Mouse (Mus musculus): Measurements from ENCODE around the gene Adssl1. TPM values are rescaled to one million over a fixed set of nuclear protein-coding genes. Genes with fewer than 3 reads are reported as not detected.
A peak's percentile ranks its signal among the peaks of the same experiment; 100 is the strongest.

Adssl1 gene
- total and polyA plus RNA-seq, 3 experiments = 10.2 to 29.4 (median 10.7) TPM

DNA sequence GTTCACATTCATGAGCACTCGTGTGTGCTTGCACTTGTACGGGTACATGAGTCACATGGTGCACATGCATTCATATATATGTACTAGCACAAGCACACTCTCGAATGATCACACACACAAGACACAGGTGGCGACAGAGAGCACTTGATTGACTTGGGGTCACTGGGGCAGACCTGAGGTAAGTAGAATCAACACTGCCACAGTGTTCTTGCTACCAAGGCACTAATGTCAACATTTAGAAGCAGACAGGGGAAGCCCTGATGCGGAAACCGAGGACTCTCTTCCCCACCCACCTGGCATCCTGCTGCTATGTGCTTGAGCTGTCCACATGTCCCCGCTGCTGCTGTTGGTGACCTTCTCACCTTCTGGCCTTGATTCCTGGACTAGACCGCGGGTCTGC, 13.8 kb downstream of the Adssl1 start:
- no peak overlapping the region for H3K27ac ChIP-seq (ENCODE audit: insufficient read depth, low read depth)
- dilution Hi-C loops (cut with MboI; ENCODE audit: extremely low pct_ligation_motif_present, extremely low pct_unique_long_range_greater_than_20kb, low sequenced_read_pairs) = no loop called here

DNA sequence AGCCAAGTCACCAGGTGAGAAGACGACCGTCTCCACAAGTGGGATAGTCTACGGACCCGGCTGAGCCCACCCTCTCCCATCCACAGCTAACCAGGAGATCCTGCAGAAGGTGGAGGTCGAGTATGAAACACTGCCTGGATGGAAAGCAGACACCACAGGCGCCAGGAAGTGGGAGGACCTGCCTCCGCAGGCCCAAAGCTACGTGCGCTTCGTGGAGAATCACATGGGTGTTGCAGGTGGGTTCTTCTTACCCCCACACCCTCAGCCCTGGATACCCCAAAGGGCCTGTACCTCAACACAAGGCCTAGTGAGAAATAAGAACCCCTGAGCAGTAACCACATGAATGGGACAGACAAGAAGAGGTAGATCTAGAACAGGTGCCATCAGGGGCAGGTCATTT, 19.7 kb downstream of the Adssl1 start:
- DNase-seq (ENCODE audit: extremely low read depth) = no peak
- peaks cover 4 to 9% of the 10 kb centered on the region in 2 experiments; a peak in 2 of 4 replicates for H3K4me1 ChIP-seq (ENCODE audit: control insufficient read depth in 1 of 2, insufficient read depth in 2 of 2)
- no peaks in the 10 kb centered on the region for H3K79me2 ChIP-seq (replicated peaks; ENCODE audit: control insufficient read depth, extremely low read depth, insufficient read depth, poor library complexity, severe bottlenecking)
- H3K27ac ChIP-seq (ENCODE audit: insufficient read depth, low read depth) = no peak overlapping the region
- no peaks in the 10 kb centered on the region for H3K27me3 ChIP-seq (replicated peaks)
- dilution Hi-C loops (cut with MboI; ENCODE audit: extremely low pct_ligation_motif_present, extremely low pct_unique_long_range_greater_than_20kb, low sequenced_read_pairs) = no loop called here
- no peak overlapping the region for H3K9ac ChIP-seq (ENCODE audit: insufficient read depth, low read depth)
- in situ Hi-C loops (cut with MboI; ENCODE audit: low pct_ligation_motif_present, low pct_unique_long_range_greater_than_20kb, low sequenced_read_pairs) = no loop called here
- TF ChIP-seq ZC3H11A (IDR thresholded peaks at IDR 0.05; ENCODE audit: low read depth, low read length) (no peak), USF2 (conservative IDR thresholded peaks at IDR 0.05; ENCODE audit: low read depth, low read length) (no peak), HCFC1 (IDR thresholded peaks at IDR 0.05; ENCODE audit: low read depth, low read length) (no peak), ZMIZ1 (IDR thresholded peaks at IDR 0.05; ENCODE audit: low read depth, low read length) (no peak), RCOR1 (conservative IDR thresholded peaks at IDR 0.05; ENCODE audit: low read depth, low read length) (no peak), NELFE (IDR thresholded peaks at IDR 0.05; ENCODE audit: low read depth, low read length) (no peak), ZKSCAN1 (IDR thresholded peaks at IDR 0.05; ENCODE audit: borderline replicate concordance, low read depth, low read length) (no peak), MAZ (IDR thresholded peaks at IDR 0.05; ENCODE audit: low read depth, low read length) (no peak), RAD21 (IDR thresholded peaks at IDR 0.05; ENCODE audit: low read depth, low read length) (no peak), KAT2A (IDR thresholded peaks at IDR 0.05; ENCODE audit: insufficient replicate concordance, low read length) (no peak), IRF4 (IDR thresholded peaks at IDR 0.05; ENCODE audit: low read depth, low read length) (no peak), MYC (IDR thresholded peaks at IDR 0.05; ENCODE audit: low read depth, low read length) (no peak)
- no peak overlapping the region for H3K4me2 ChIP-seq (ENCODE audit: insufficient read depth, low read depth, poor library complexity, severe bottlenecking)
- no peak overlapping the region for H3K4me3 ChIP-seq (replicated peaks in 1 of 3; ENCODE audit: low read depth in 2 of 3, low read length in 2 of 3, poor library complexity in 1 of 3)
- H3K36me3 ChIP-seq (replicated peaks in 1 of 2; ENCODE audit: control insufficient read depth in 1 of 2, insufficient read depth in 1 of 2, low read length in 1 of 2) = peaks cover 0 to 52% of the 10 kb centered on the region in 2 experiments
- H3K9me3 ChIP-seq (replicated peaks; ENCODE audit: low read length) = no peaks in the 10 kb centered on the region

More for the DNA sequence above, 13.8 kb downstream of the Adssl1 start:
- Histone ChIP-seq H3K4me2 (ENCODE audit: insufficient read depth, low read depth, poor library complexity, severe bottlenecking) (no peak overlapping the region), H3K27me3 (replicated peaks) (no peaks in the 10 kb centered on the region), H3K4me1 (ENCODE audit: control insufficient read depth in 1 of 2, insufficient read depth in 2 of 2) (peaks cover 17 to 35% of the 10 kb centered on the region in 2 experiments), H3K9ac (ENCODE audit: insufficient read depth, low read depth) (no peak overlapping the region), H3K36me3 (replicated peaks in 1 of 2; ENCODE audit: control insufficient read depth in 1 of 2, insufficient read depth in 1 of 2, low read length in 1 of 2) (peaks cover 0 to 56% of the 10 kb centered on the region in 2 experiments), H3K4me3 (replicated peaks in 1 of 3; ENCODE audit: low read depth in 2 of 3, low read length in 2 of 3, poor library complexity in 1 of 3) (no peak overlapping the region), H3K9me3 (replicated peaks; ENCODE audit: low read length) (no peaks in the 10 kb centered on the region), H3K79me2 (replicated peaks; ENCODE audit: control insufficient read depth, extremely low read depth, insufficient read depth, poor library complexity, severe bottlenecking) (no peaks in the 10 kb centered on the region)
- TF ChIP-seq RCOR1 (conservative IDR thresholded peaks at IDR 0.05; ENCODE audit: low read depth, low read length) (no peak), CTCF (conservative IDR thresholded peaks at IDR 0.05 in 1 of 2, IDR thresholded peaks at IDR 0.05 in 1 of 2; ENCODE audit: low read depth in 2 of 2, low read length in 2 of 2) (peak in 1 of 2 experiments; percentile 37; a peak in 2 of 4 replicates)
- DNase-seq (ENCODE audit: extremely low read depth) = no peak
- in situ Hi-C loops (cut with MboI; ENCODE audit: low pct_ligation_motif_present, low pct_unique_long_range_greater_than_20kb, low sequenced_read_pairs) = no loop called here

GRCm38 (mm10) chr12:112643126-112643525, 23.3 kb downstream of the Adssl1 start:
- no peaks in the 10 kb centered on the region for H3K27me3 ChIP-seq (replicated peaks)
- peaks cover 7 to 46% of the 10 kb centered on the region in 2 experiments for H3K36me3 ChIP-seq (replicated peaks in 1 of 2; ENCODE audit: control insufficient read depth in 1 of 2, insufficient read depth in 1 of 2, low read length in 1 of 2)
- no peaks in the 10 kb centered on the region for H3K9me3 ChIP-seq (replicated peaks; ENCODE audit: low read length)
- in situ Hi-C loops (cut with MboI; ENCODE audit: low pct_ligation_motif_present, low pct_unique_long_range_greater_than_20kb, low sequenced_read_pairs) = no loop called here
- H3K4me3 ChIP-seq (replicated peaks in 1 of 3; ENCODE audit: low read depth in 2 of 3, low read length in 2 of 3, poor library complexity in 1 of 3) = no peak overlapping the region
- dilution Hi-C loops (cut with MboI; ENCODE audit: extremely low pct_ligation_motif_present, extremely low pct_unique_long_range_greater_than_20kb, low sequenced_read_pairs) = no loop called here
- DNase-seq (ENCODE audit: extremely low read depth) = no peak
- no peak overlapping the region for H3K9ac ChIP-seq (ENCODE audit: insufficient read depth, low read depth)
- peaks cover 4 to 23% of the 10 kb centered on the region in 2 experiments; a peak in 3 of 4 replicates for H3K4me1 ChIP-seq (ENCODE audit: control insufficient read depth in 1 of 2, insufficient read depth in 2 of 2)
- H3K27ac ChIP-seq (ENCODE audit: insufficient read depth, low read depth) = no peak overlapping the region
- no peak overlapping the region for H3K4me2 ChIP-seq (ENCODE audit: insufficient read depth, low read depth, poor library complexity, severe bottlenecking)
- TF ChIP-seq MEF2A (IDR thresholded peaks at IDR 0.05; ENCODE audit: borderline replicate concordance, low read depth, low read length) (no peak), ZMIZ1 (IDR thresholded peaks at IDR 0.05; ENCODE audit: low read depth, low read length) (no peak)
- H3K79me2 ChIP-seq (replicated peaks; ENCODE audit: control insufficient read depth, extremely low read depth, insufficient read depth, poor library complexity, severe bottlenecking) = peaks cover 15% of the 10 kb centered on the region
